Mouse (Mus musculus): ENCODE measurements at regions not wholly inside any gene's neighbourhood (a gene's known extent, or its start where the extent isn't known, plus 50 kb on each side); places are given as distances from the start of the nearest gene placed in this dataset.

DNA sequence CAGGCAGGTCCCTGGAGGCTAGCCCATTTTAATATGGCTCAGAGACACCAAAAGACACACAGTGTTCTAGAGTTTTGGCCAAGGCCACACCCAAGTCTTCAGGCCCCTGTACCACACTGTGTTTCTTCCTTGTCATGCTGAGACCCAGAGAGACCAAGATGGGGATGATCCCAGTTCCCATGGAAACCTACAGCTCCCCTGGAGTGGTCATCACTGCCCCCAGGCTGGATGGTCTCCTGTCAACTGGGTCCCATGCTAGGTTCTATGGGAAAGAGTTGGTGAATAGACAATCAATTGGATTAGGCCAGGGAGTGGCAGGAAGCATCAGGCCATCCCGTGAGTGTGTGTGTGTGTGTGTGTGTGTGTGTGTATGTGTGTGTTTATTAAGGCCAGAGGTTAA, 80.5 kb upstream of the Tle3 start:
- Histone ChIP-seq H3K36me3 (ENCODE audit: control insufficient read depth, insufficient read depth, low read length) (no peaks in the 10 kb centered on the region), H3K27ac (ENCODE audit: low read depth, low read length) (no peak overlapping the region), H3K4me2 (replicated peaks; ENCODE audit: low read depth, low read length) (no peak overlapping the region), H3K4me3 (ENCODE audit: low read length) (no peak overlapping the region), H3K4me1 (ENCODE audit: control insufficient read depth, insufficient read depth, low read length) (0 out of 2 replicates have a peak, but pooled peaks cover 3% of the 10 kb centered on the region), H3K9me3 (ENCODE audit: control insufficient read depth, low read length) (peaks cover 3% of the 10 kb centered on the region; the same call in 1 of the 2 replicates), H3K9ac (ENCODE audit: low read depth, low read length) (no peak overlapping the region), H3K27me3 (ENCODE audit: control insufficient read depth, insufficient read depth, low read length) (0 out of 2 replicates have a peak, but pooled peaks cover 3% of the 10 kb centered on the region)
- no peak for ATAC-seq (ENCODE audit: low FRiP score, low TSS enrichment)
- 85% methylated on average over 1 of the region's 1 CpGs for WGBS

DNA sequence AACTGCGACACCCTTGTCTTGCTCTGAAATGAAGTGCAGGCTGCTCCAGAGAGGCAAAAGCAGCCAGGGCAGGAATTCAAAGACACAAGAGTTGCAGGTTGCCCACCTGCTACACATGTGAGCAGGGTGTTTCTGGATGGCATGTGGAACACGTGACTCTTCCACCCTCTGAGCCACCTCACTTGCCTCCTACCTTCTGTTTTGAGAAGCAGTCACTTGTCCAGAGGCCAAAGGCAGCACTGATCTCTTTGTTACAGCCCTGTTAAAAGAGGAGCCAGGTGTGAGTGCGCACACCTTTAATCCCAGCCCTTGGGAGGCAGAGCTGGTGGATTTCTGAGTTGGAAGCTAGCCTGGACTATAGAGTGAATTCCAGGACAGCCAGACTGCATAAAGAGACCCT, 79.7 kb upstream of the Tle3 start:
- H3K27me3 ChIP-seq (ENCODE audit: control insufficient read depth, insufficient read depth, low read length): 0 out of 2 replicates have a peak, but pooled peaks cover 3% of the 10 kb centered on the region
- peaks cover 3% of the 10 kb centered on the region; the same call in 1 of the 2 replicates for H3K9me3 ChIP-seq (ENCODE audit: control insufficient read depth, low read length)
- no peak overlapping the region for H3K27ac ChIP-seq (ENCODE audit: low read depth, low read length)
- no peak for ATAC-seq (ENCODE audit: low FRiP score, low TSS enrichment)
- no peaks in the 10 kb centered on the region for H3K36me3 ChIP-seq (ENCODE audit: control insufficient read depth, insufficient read depth, low read length)
- H3K4me3 ChIP-seq (ENCODE audit: low read length): no peak overlapping the region
- no peak overlapping the region for H3K9ac ChIP-seq (ENCODE audit: low read depth, low read length)
- H3K4me2 ChIP-seq (replicated peaks; ENCODE audit: low read depth, low read length): no peak overlapping the region
- 68% methylated on average over 3 of the region's 3 CpGs for WGBS
- H3K4me1 ChIP-seq (ENCODE audit: control insufficient read depth, insufficient read depth, low read length): 0 out of 2 replicates have a peak, but pooled peaks cover 3% of the 10 kb centered on the region

DNA sequence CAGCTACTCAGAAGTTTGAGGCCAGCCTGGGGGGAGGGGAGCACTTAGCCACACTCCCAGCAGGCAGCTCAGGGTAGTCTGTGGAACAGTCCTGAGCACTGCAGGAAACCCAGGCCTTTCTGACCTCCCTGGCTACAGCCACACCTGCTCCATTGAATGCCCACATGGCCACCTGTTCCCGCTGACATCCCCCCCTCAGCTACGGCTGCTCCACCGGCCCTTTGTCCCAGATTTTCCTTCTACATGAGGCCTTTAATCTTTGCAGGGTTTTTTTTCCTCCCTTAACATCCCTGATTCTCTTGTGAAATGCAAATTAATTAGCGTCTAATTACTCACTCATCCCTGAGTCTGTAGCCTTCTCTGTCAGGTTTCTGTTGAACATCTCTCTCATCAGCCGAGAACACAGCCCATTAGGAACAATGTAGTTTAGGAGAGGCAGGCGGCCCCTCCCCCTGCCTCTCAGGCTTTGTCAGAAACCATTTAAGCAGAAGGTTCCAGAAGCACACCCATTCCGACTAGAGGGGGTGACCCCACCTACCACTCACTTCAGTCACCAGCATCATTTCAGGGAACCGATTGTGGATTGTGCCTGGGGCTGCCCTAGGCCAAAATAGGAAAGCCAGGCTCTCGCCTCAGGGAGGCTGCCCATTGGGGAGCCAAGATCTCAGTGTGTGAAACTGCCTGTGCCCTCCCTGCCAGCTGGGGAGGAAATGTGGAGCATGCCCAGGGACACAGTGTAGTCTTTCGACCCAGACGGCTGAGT, 78.8 kb upstream of the Tle3 start:
- 45% methylated on average over 11 of the region's 11 CpGs for WGBS
- H3K27me3 ChIP-seq (ENCODE audit: control insufficient read depth, insufficient read depth, low read length): 0 out of 2 replicates have a peak, but pooled peaks cover 3% of the 10 kb centered on the region

DNA sequence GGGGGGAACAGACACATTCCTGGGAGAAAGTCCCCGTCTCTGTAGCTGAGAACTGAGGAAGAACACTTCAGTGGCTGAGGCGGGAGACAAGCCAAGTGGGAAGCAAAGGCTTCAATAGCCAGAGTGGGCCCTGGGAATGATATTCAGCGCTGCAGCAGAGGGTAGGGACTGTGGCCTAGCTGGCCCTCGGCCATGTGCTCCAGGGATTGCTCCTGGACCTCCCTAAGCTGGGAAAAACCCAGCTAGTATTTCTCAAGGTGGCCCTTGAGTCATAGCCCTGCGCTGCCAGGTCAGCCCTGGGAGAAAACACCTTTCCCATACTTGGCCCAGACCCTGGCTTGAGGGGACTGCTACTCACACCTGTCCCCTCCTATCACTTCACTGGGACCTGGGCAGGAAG, 77.2 kb upstream of the Tle3 start:
- 0 out of 2 replicates have a peak, but pooled peaks cover 3% of the 10 kb centered on the region for H3K27me3 ChIP-seq (ENCODE audit: control insufficient read depth, insufficient read depth, low read length)
- H3K36me3 ChIP-seq (ENCODE audit: control insufficient read depth, insufficient read depth, low read length): no peaks in the 10 kb centered on the region
- no peak for ATAC-seq (ENCODE audit: low FRiP score, low TSS enrichment)
- no peak overlapping the region for H3K4me2 ChIP-seq (replicated peaks; ENCODE audit: low read depth, low read length)
- H3K9me3 ChIP-seq (ENCODE audit: control insufficient read depth, low read length): no peaks in the 10 kb centered on the region
- H3K27ac ChIP-seq (ENCODE audit: low read depth, low read length): no peak overlapping the region
- no peak overlapping the region for H3K4me3 ChIP-seq (ENCODE audit: low read length)
- no peak overlapping the region for H3K9ac ChIP-seq (ENCODE audit: low read depth, low read length)
- H3K4me1 ChIP-seq (ENCODE audit: control insufficient read depth, insufficient read depth, low read length): 0 out of 2 replicates have a peak, but pooled peaks cover 3% of the 10 kb centered on the region
- WGBS: 90% methylated on average over 5 of the region's 5 CpGs

More for the DNA sequence above, 78.8 kb upstream of the Tle3 start:
- Histone ChIP-seq H3K4me1 (ENCODE audit: control insufficient read depth, insufficient read depth, low read length) (0 out of 2 replicates have a peak, but pooled peaks cover 3% of the 10 kb centered on the region), H3K9me3 (ENCODE audit: control insufficient read depth, low read length) (no peaks in the 10 kb centered on the region), H3K27ac (ENCODE audit: low read depth, low read length) (no peak overlapping the region), H3K4me2 (replicated peaks; ENCODE audit: low read depth, low read length) (no peak overlapping the region), H3K4me3 (ENCODE audit: low read length) (no peak overlapping the region), H3K36me3 (ENCODE audit: control insufficient read depth, insufficient read depth, low read length) (no peaks in the 10 kb centered on the region), H3K9ac (ENCODE audit: low read depth, low read length) (no peak overlapping the region)
- no peak for ATAC-seq (ENCODE audit: low FRiP score, low TSS enrichment)

DNA sequence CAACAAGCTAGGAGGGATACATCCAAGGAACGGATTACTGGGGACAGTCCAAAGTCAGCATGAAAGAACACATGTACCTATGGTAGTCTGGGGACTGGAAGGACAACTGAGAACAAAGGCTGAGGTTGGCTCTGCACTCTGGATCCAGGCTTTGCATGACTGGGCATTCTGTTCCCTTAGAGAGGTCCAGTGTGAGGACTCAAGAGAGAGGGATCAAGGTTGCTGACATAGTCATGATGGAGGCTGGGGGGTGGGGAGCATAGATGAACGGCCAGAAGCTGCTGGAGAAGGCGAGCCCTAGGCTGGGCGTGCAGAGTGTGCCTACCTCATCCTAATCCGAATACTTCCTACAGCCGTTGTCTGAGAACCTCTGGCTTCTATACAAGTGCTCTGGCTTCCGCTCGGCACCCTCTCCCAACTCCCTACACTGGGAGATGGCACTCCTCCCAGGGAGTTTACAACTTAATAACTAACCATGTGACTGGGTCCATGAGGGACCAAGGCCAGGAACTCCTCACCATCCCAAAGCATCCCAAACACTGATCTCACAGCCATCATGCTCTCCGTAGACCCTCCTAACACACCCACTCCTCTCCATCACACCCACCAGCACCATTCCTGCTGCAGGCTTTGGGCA, 75.7 kb upstream of the Tle3 start:
- no peak overlapping the region for H3K9ac ChIP-seq (ENCODE audit: low read depth, low read length)
- H3K27me3 ChIP-seq (ENCODE audit: control insufficient read depth, insufficient read depth, low read length): peaks cover 3% of the 10 kb centered on the region; the same call in 1 of the 2 replicates
- WGBS: 89% methylated on average over 9 of the region's 9 CpGs
- no peak overlapping the region for H3K4me2 ChIP-seq (replicated peaks; ENCODE audit: low read depth, low read length)
- no peaks in the 10 kb centered on the region for H3K9me3 ChIP-seq (ENCODE audit: control insufficient read depth, low read length)
- H3K4me1 ChIP-seq (ENCODE audit: control insufficient read depth, insufficient read depth, low read length): 0 out of 2 replicates have a peak, but pooled peaks cover 3% of the 10 kb centered on the region
- no peak for ATAC-seq (ENCODE audit: low FRiP score, low TSS enrichment)
- no peak overlapping the region for H3K27ac ChIP-seq (ENCODE audit: low read depth, low read length)
- H3K4me3 ChIP-seq (ENCODE audit: low read length): no peak overlapping the region
- no peaks in the 10 kb centered on the region for H3K36me3 ChIP-seq (ENCODE audit: control insufficient read depth, insufficient read depth, low read length)

DNA sequence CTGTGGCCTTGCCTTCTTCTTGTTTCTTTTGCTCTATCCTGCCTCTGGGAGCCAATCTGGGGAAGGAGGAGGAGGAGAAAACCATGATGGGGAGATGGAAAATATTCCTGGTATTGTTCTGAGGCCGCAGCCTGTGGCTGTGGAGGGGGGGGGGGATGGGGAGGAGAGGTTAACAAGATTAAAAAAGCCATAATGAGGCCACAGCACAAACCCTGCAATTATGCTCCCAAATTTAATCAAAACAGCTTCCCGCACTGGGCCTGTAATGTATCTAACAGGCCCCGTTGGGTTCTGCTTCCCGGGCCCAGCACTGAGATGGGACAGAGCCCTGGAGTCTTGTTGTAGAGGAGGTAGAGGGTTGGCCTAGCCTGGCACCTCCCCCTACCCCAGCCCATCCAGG, 74.8 kb upstream of the Tle3 start:
- Histone ChIP-seq H3K4me1 (ENCODE audit: control insufficient read depth, insufficient read depth, low read length) (0 out of 2 replicates have a peak, but pooled peaks cover 3% of the 10 kb centered on the region), H3K9ac (ENCODE audit: low read depth, low read length) (no peak overlapping the region), H3K27me3 (ENCODE audit: control insufficient read depth, insufficient read depth, low read length) (peaks cover 3% of the 10 kb centered on the region; the same call in 1 of the 2 replicates), H3K9me3 (ENCODE audit: control insufficient read depth, low read length) (no peaks in the 10 kb centered on the region), H3K4me2 (replicated peaks; ENCODE audit: low read depth, low read length) (no peak overlapping the region), H3K4me3 (ENCODE audit: low read length) (no peak overlapping the region), H3K36me3 (ENCODE audit: control insufficient read depth, insufficient read depth, low read length) (no peaks in the 10 kb centered on the region), H3K27ac (ENCODE audit: low read depth, low read length) (no peak overlapping the region)
- ATAC-seq (ENCODE audit: low FRiP score, low TSS enrichment): no peak
- WGBS: 70% methylated on average over 4 of the region's 4 CpGs

DNA sequence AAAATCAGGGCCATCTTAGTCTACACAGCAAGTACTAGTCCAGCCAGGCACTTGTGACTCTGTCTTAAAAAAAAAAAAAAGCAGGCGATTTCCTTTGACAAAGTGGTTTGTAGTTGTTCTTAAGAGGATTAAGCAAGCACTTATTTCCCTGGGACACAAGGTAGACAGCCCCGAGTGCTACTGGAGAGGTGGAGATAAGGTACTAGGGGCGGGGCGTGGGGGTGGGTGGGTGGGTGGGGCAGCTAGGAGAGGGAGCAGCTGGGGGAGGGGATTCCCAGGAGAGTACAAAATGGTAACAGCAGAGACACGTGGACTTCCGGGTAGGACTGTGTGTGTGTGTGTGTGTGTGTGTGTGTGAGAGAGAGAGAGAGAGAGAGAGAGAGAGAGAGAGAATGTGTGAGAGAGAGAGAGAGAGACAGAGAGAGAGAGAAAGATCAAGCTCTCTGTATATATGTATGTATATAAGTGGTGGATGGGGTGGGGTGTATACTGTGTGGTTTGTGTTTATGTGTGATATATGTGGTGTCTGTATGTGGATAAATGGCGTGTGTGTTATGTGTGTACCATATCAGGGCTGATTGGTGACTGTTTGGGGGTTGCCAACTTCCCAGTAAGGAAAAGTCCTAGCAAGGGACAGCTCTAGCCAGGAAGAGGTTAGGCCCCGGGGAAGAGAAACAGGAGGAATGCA, 72.1 kb upstream of the Tle3 start:
- Histone ChIP-seq H3K27me3 (ENCODE audit: control insufficient read depth, insufficient read depth, low read length) (no peaks in the 10 kb centered on the region; the same call in 1 of the 2 replicates), H3K4me3 (ENCODE audit: low read length) (no peak overlapping the region), H3K4me1 (ENCODE audit: control insufficient read depth, insufficient read depth, low read length) (no peaks in the 10 kb centered on the region), H3K9me3 (ENCODE audit: control insufficient read depth, low read length) (no peaks in the 10 kb centered on the region), H3K27ac (ENCODE audit: low read depth, low read length) (no peak overlapping the region), H3K4me2 (replicated peaks; ENCODE audit: low read depth, low read length) (no peak overlapping the region), H3K36me3 (ENCODE audit: control insufficient read depth, insufficient read depth, low read length) (no peaks in the 10 kb centered on the region), H3K9ac (ENCODE audit: low read depth, low read length) (no peak overlapping the region)
- WGBS: 61% methylated on average over 8 of the region's 8 CpGs
- ATAC-seq (ENCODE audit: low FRiP score, low TSS enrichment): no peak

DNA sequence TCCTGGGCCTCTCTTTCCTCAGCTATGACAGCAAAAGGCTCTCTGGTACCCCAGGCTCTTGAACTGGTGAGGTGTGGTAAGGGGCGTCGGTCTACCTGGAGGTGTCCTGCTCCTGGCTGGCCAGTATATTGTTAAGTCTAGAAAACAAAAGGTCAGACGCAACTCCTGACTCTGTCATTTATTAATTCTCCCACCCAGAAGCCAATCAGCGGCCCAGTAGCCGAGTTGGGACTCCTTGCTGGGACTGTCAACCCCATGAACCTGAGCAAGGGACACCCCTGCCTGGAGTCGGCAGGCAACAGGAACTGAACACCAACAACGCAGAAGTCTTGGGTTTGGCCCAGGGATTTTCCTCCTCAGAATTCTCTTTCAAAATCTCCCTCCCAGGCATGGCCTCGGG, 71.1 kb upstream of the Tle3 start:
- no peak overlapping the region for H3K27ac ChIP-seq (ENCODE audit: low read depth, low read length)
- no peaks in the 10 kb centered on the region for H3K36me3 ChIP-seq (ENCODE audit: control insufficient read depth, insufficient read depth, low read length)
- H3K4me2 ChIP-seq (replicated peaks; ENCODE audit: low read depth, low read length): no peak overlapping the region
- WGBS: 81% methylated on average over 8 of the region's 8 CpGs
- H3K9me3 ChIP-seq (ENCODE audit: control insufficient read depth, low read length): no peaks in the 10 kb centered on the region
- ATAC-seq (ENCODE audit: low FRiP score, low TSS enrichment): no peak
- no peak overlapping the region for H3K9ac ChIP-seq (ENCODE audit: low read depth, low read length)
- H3K4me1 ChIP-seq (ENCODE audit: control insufficient read depth, insufficient read depth, low read length): no peaks in the 10 kb centered on the region
- no peak overlapping the region for H3K4me3 ChIP-seq (ENCODE audit: low read length)
- no peaks in the 10 kb centered on the region; the same call in 1 of the 2 replicates for H3K27me3 ChIP-seq (ENCODE audit: control insufficient read depth, insufficient read depth, low read length)

Data from kidney, embryonic 14.5 days (tissue).